Mouse (Mus musculus): ENCODE measurements around the gene Cers6. TPM values are rescaled to one million over a fixed set of nuclear protein-coding genes. Genes with fewer than 3 reads are reported as not detected.

Cers6 gene
- total and polyA plus RNA-seq, 3 experiments, result 2.1 to 9.6 (median 8.7) TPM

GRCm38 (mm10) chr2:68916299-68916698, 55.1 kb downstream of the Cers6 start:
- WGBS, result 89% methylated on average over 3 of the region's 3 CpGs
- TF ChIP-seq CTCF (IDR thresholded peaks at IDR 0.05), result no peak
- intact Hi-C loops (cut with DNase I), result no loop called here
- Histone ChIP-seq H3K4me3 (no peak overlapping the region), H3K9ac (ENCODE audit: low read depth, low read length) (no peak overlapping the region), H3K79me2 (replicated peaks; ENCODE audit: control insufficient read depth, insufficient read depth, low read length) (no peaks in the 10 kb centered on the region), H3K4me1 (ENCODE audit: control insufficient read depth, insufficient read depth, low read length) (no peaks in the 10 kb centered on the region), H3K27me3 (ENCODE audit: control insufficient read depth, insufficient read depth, low read length) (no peaks in the 10 kb centered on the region), H3K27ac (no peak overlapping the region), H3K36me3 (ENCODE audit: control insufficient read depth, insufficient read depth, low read length) (no peaks in the 10 kb centered on the region)
- DNase-seq, result no peak

- Histone ChIP-seq H3K4me3 (no peak overlapping the region), H3K27ac (no peak overlapping the region), H3K27me3 (ENCODE audit: control insufficient read depth, insufficient read depth, low read length) (no peaks in the 10 kb centered on the region), H3K4me1 (ENCODE audit: control insufficient read depth, insufficient read depth, low read length) (no peaks in the 10 kb centered on the region), H3K36me3 (ENCODE audit: control insufficient read depth, insufficient read depth, low read length) (no peaks in the 10 kb centered on the region), H3K79me2 (replicated peaks; ENCODE audit: control insufficient read depth, insufficient read depth, low read length) (no peaks in the 10 kb centered on the region), H3K9ac (ENCODE audit: low read depth, low read length) (no peak overlapping the region)
- no peak for DNase-seq
- intact Hi-C loops (cut with DNase I), result no loop called here
- TF ChIP-seq CTCF (IDR thresholded peaks at IDR 0.05) (no peak), POLR2A (IDR thresholded peaks at IDR 0.05; ENCODE audit: insufficient read depth, low read depth, low read length) (no peak), EP300 (IDR thresholded peaks at IDR 0.05; ENCODE audit: insufficient read depth, low read depth, low read length) (no peak)
Observed at GRCm38 (mm10) chr2:68917010-68917409, 55.8 kb downstream of the Cers6 start.

GRCm38 (mm10) chr2:68917524-68917923, 56.3 kb downstream of the Cers6 start:
- intact Hi-C loops (cut with DNase I), result no loop called here
- Histone ChIP-seq H3K4me1 (ENCODE audit: control insufficient read depth, insufficient read depth, low read length) (no peaks in the 10 kb centered on the region), H3K27me3 (ENCODE audit: control insufficient read depth, insufficient read depth, low read length) (no peaks in the 10 kb centered on the region), H3K27ac (no peak overlapping the region), H3K9ac (ENCODE audit: low read depth, low read length) (no peak overlapping the region), H3K79me2 (replicated peaks; ENCODE audit: control insufficient read depth, insufficient read depth, low read length) (no peaks in the 10 kb centered on the region), H3K4me3 (no peak overlapping the region), H3K36me3 (ENCODE audit: control insufficient read depth, insufficient read depth, low read length) (no peaks in the 10 kb centered on the region)
- WGBS, result 82% methylated on average over 4 of the region's 4 CpGs
- DNase-seq, result no peak
- TF ChIP-seq CTCF (IDR thresholded peaks at IDR 0.05) (no peak), POLR2A (IDR thresholded peaks at IDR 0.05; ENCODE audit: insufficient read depth, low read depth, low read length) (no peak), EP300 (IDR thresholded peaks at IDR 0.05; ENCODE audit: insufficient read depth, low read depth, low read length) (no peak)

GRCm38 (mm10) chr2:68924344-68924743, 63.1 kb downstream of the Cers6 start:
- DNase-seq, result peak; percentile 38 to 49
- TF ChIP-seq CTCF (IDR thresholded peaks at IDR 0.05) (no peak), POLR2A (IDR thresholded peaks at IDR 0.05; ENCODE audit: insufficient read depth, low read depth, low read length) (no peak), EP300 (IDR thresholded peaks at IDR 0.05; ENCODE audit: insufficient read depth, low read depth, low read length) (no peak)
- Histone ChIP-seq H3K27ac (no peak overlapping the region), H3K79me2 (replicated peaks; ENCODE audit: control insufficient read depth, insufficient read depth, low read length) (no peaks in the 10 kb centered on the region), H3K4me1 (ENCODE audit: control insufficient read depth, insufficient read depth, low read length) (no peaks in the 10 kb centered on the region), H3K27me3 (ENCODE audit: control insufficient read depth, insufficient read depth, low read length) (no peaks in the 10 kb centered on the region), H3K36me3 (ENCODE audit: control insufficient read depth, insufficient read depth, low read length) (no peaks in the 10 kb centered on the region), H3K9ac (ENCODE audit: low read depth, low read length) (no peak overlapping the region), H3K4me3 (no peak overlapping the region)
- intact Hi-C loops (cut with DNase I), result no loop called here
- 75% methylated on average over 9 of the region's 9 CpGs for WGBS

GRCm38 (mm10) chr2:68925542-68925941, 64.3 kb downstream of the Cers6 start:
- Histone ChIP-seq H3K27ac (no peak overlapping the region), H3K4me1 (ENCODE audit: control insufficient read depth, insufficient read depth, low read length) (no peaks in the 10 kb centered on the region), H3K4me3 (no peak overlapping the region), H3K9ac (ENCODE audit: low read depth, low read length) (no peak overlapping the region), H3K79me2 (replicated peaks; ENCODE audit: control insufficient read depth, insufficient read depth, low read length) (no peaks in the 10 kb centered on the region), H3K27me3 (ENCODE audit: control insufficient read depth, insufficient read depth, low read length) (no peaks in the 10 kb centered on the region), H3K36me3 (ENCODE audit: control insufficient read depth, insufficient read depth, low read length) (no peaks in the 10 kb centered on the region)
- WGBS, result 92% methylated on average over 6 of the region's 6 CpGs
- TF ChIP-seq EP300 (IDR thresholded peaks at IDR 0.05; ENCODE audit: insufficient read depth, low read depth, low read length), result no peak
- TF ChIP-seq POLR2A (IDR thresholded peaks at IDR 0.05; ENCODE audit: insufficient read depth, low read depth, low read length), result no peak
- no peak for TF ChIP-seq CTCF (IDR thresholded peaks at IDR 0.05)
- no peak for DNase-seq
- intact Hi-C loops (cut with DNase I), result no loop called here

- H3K4me1 ChIP-seq (ENCODE audit: control insufficient read depth, insufficient read depth, low read length), result no peaks in the 10 kb centered on the region
- H3K36me3 ChIP-seq (ENCODE audit: control insufficient read depth, insufficient read depth, low read length), result no peaks in the 10 kb centered on the region
- intact Hi-C loops (cut with DNase I), result no loop called here
- H3K4me3 ChIP-seq, result no peak overlapping the region
- H3K27me3 ChIP-seq (ENCODE audit: control insufficient read depth, insufficient read depth, low read length), result no peaks in the 10 kb centered on the region
- WGBS, result 90% methylated on average over 10 of the region's 10 CpGs
- no peak for DNase-seq
- no peak for TF ChIP-seq POLR2A (IDR thresholded peaks at IDR 0.05; ENCODE audit: insufficient read depth, low read depth, low read length)
- TF ChIP-seq CTCF (IDR thresholded peaks at IDR 0.05), result no peak
- no peak for TF ChIP-seq EP300 (IDR thresholded peaks at IDR 0.05; ENCODE audit: insufficient read depth, low read depth, low read length)
- no peaks in the 10 kb centered on the region for H3K79me2 ChIP-seq (replicated peaks; ENCODE audit: control insufficient read depth, insufficient read depth, low read length)
- no peak overlapping the region for H3K9ac ChIP-seq (ENCODE audit: low read depth, low read length)
- H3K27ac ChIP-seq, result no peak overlapping the region
Observed at GRCm38 (mm10) chr2:68926913-68927790, 65.9 kb downstream of the Cers6 start.
